Mouse (Mus musculus): ENCODE results near the gene Gm20905. TPM values are rescaled to one million over a fixed set of nuclear protein-coding genes. Genes with fewer than 3 reads are reported as not detected.
"Not testable (repeated sequence)": the region's sequence is repeated elsewhere in the genome, so short reads cannot be mapped to it uniquely, and the experiment has no call there.

Gene Gm20905
- not detected for total RNA-seq (2022)

- DNase-seq (ENCODE audit: low spot score in 2 of 2), result not testable (repeated sequence)
Measured at GRCm38 (mm10) chrY:37259503-37259902, at the start of gene Gm20905. Gm20905 (minus strand) TSS chrY:37259603.
